Mouse (Mus musculus) MEL (cell line): ENCODE results near the gene Afap1l2. TPM values are rescaled to one million over a fixed set of nuclear protein-coding genes. Genes with fewer than 3 reads are reported as not detected.

Experiments used
- DNase-seq: peaks from one replicate; pipeline ENCODE4 v3.0.0; 2011; ENCODE audit warnings: low read depth, low spot score
- H3K27ac ChIP-seq: 2 replicates; pipeline ENCODE4 v1.5.1; 2012; ENCODE audit warnings: low read depth, mild to moderate bottlenecking, control low read depth, low read length, moderate library complexity; ENCODE audit not compliant: control insufficient read depth
- H3K27me3 ChIP-seq, 2 experiments: fragments of 150-350 bp in 1 of 2; sonication (generic) in 1 of 2; 2 replicates each; pipeline ENCODE4 v1.6.1; 2012; ENCODE audit warnings: low read length in 2 of 2, mild to moderate bottlenecking in 2 of 2, improper control_type of control experiment in 1 of 2, moderate library complexity in 1 of 2; ENCODE audit not compliant: insufficient read depth in 2 of 2, control insufficient read depth in 1 of 2
- H3K36me3 ChIP-seq, 2 experiments: 2 replicates each; pipeline ENCODE4 v1.6.1; 2012 to 2014; ENCODE audit warnings: low read length in 2 of 2, improper control_type of control experiment in 1 of 2, inconsistent platforms in 1 of 2, mild to moderate bottlenecking in 1 of 2; ENCODE audit not compliant: insufficient read depth in 2 of 2, control insufficient read depth in 1 of 2
- H3K4me1 ChIP-seq, 2 experiments: fragments of 150-350 bp in 1 of 2; sonication (generic) in 1 of 2; 2 replicates each; pipeline ENCODE4 v1.6.1; 2012; ENCODE audit warnings: low read length in 2 of 2, improper control_type of control experiment in 1 of 2, mild to moderate bottlenecking in 1 of 2; ENCODE audit not compliant: insufficient read depth in 2 of 2, control insufficient read depth in 1 of 2
- H3K4me3 ChIP-seq, 2 experiments: fragments of 150-350 bp in 1 of 2; sonication (generic) in 1 of 2; 2 replicates each; pipeline ENCODE4 v1.5.1; 2012; ENCODE audit warnings: low read depth in 2 of 2, low read length in 2 of 2, mild to moderate bottlenecking in 2 of 2, moderate library complexity in 2 of 2, control low read depth in 1 of 2, improper control_type of control experiment in 1 of 2; ENCODE audit not compliant: control insufficient read depth in 1 of 2, insufficient read depth in 1 of 2
- H3K79me2 ChIP-seq: 2 replicates; pipeline ENCODE4 v1.6.1; 2012; ENCODE audit warnings: mild to moderate bottlenecking, low read length, moderate library complexity; ENCODE audit not compliant: control insufficient read depth, poor library complexity, insufficient read depth
- H3K9ac ChIP-seq: 2 replicates; pipeline ENCODE4 v1.6.1; 2012; ENCODE audit warnings: low read depth, mild to moderate bottlenecking, control low read depth, low read length, moderate library complexity; ENCODE audit not compliant: control insufficient read depth, poor library complexity, severe bottlenecking
- H3K9me3 ChIP-seq: fragments of 150-350 bp; sonication (generic); replicated peaks from 2 replicates; pipeline ENCODE4 v1.6.1; 2012; ENCODE audit warnings: mild to moderate bottlenecking, low read length, improper control_type of control experiment, moderate library complexity; ENCODE audit not compliant: insufficient read depth
- CHD1 ChIP-seq: IDR thresholded peaks from 2 replicates; pipeline ENCODE4 v1.6.1; 2012; ENCODE audit warnings: low read depth, mild to moderate bottlenecking, inconsistent platforms, low read length, improper control_type of control experiment
- CHD2 ChIP-seq: IDR thresholded peaks from 2 replicates; pipeline ENCODE4 v1.6.1; 2011; ENCODE audit warnings: low read length, improper control_type of control experiment
- ELF1 ChIP-seq: IDR thresholded peaks from 2 replicates; pipeline ENCODE4 v1.6.1; 2014; ENCODE audit warnings: low read depth, mild to moderate bottlenecking, inconsistent platforms, low read length, improper control_type of control experiment, moderate library complexity
- GABPA ChIP-seq: IDR thresholded peaks from 2 replicates; pipeline ENCODE4 v1.6.1; 2012; ENCODE audit warnings: low read depth, mild to moderate bottlenecking, inconsistent platforms, low read length, improper control_type of control experiment, moderate library complexity
- GATA1 ChIP-seq: IDR thresholded peaks from 2 replicates; pipeline ENCODE4 v1.6.1; 2011; ENCODE audit warnings: low read depth, low read length, improper control_type of control experiment
- HCFC1 ChIP-seq: IDR thresholded peaks from 2 replicates; pipeline ENCODE4 v1.6.1; 2012; ENCODE audit warnings: low read depth, mild to moderate bottlenecking, inconsistent platforms, low read length, improper control_type of control experiment, moderate library complexity
- JUND ChIP-seq: IDR thresholded peaks from 2 replicates; pipeline ENCODE4 v1.6.1; 2011; ENCODE audit warnings: low read depth, mild to moderate bottlenecking, improper control_type of control experiment, low read length
- MAFK ChIP-seq: IDR thresholded peaks from 2 replicates; pipeline ENCODE4 v1.6.1; 2011; ENCODE audit warnings: low read depth, mild to moderate bottlenecking, low read length, improper control_type of control experiment, borderline replicate concordance
- MAZ ChIP-seq: IDR thresholded peaks from 2 replicates; pipeline ENCODE4 v1.6.1; 2012; ENCODE audit warnings: low read depth, mild to moderate bottlenecking, inconsistent platforms, low read length, improper control_type of control experiment
- POLR2A ChIP-seq, 2 experiments: IDR thresholded peaks; 2 replicates each; pipeline ENCODE4 v1.6.1; 2011 to 2012; ENCODE audit warnings: low read length in 2 of 2, mild to moderate bottlenecking in 2 of 2, control low read depth in 1 of 2, improper control_type of control experiment in 1 of 2, low read depth in 1 of 2, moderate library complexity in 1 of 2; ENCODE audit not compliant: control insufficient read depth in 1 of 2, insufficient read depth in 1 of 2, poor library complexity in 1 of 2
- POLR2AphosphoS2 ChIP-seq: IDR thresholded peaks from 2 replicates; pipeline ENCODE4 v1.6.1; 2011; ENCODE audit warnings: low read length, improper control_type of control experiment
- RAD21 ChIP-seq: IDR thresholded peaks from 2 replicates; pipeline ENCODE4 v1.6.1; 2011; ENCODE audit warnings: mild to moderate bottlenecking, low read depth, low read length, improper control_type of control experiment
- RCOR1 ChIP-seq: IDR thresholded peaks from 2 replicates; pipeline ENCODE4 v1.6.1; 2012; ENCODE audit warnings: low read depth, mild to moderate bottlenecking, inconsistent platforms, low read length, improper control_type of control experiment
- TAL1 ChIP-seq: IDR thresholded peaks from 2 replicates; pipeline ENCODE4 v1.6.1; 2012; ENCODE audit warnings: mild to moderate bottlenecking, inconsistent platforms, low read length, moderate library complexity, mixed read lengths
- TBP ChIP-seq: IDR thresholded peaks from 2 replicates; pipeline ENCODE4 v1.8.0; 2011; ENCODE audit warnings: low read depth, low read length, improper control_type of control experiment
- UBTF ChIP-seq: IDR thresholded peaks from 2 replicates; pipeline ENCODE4 v1.6.1; 2012; ENCODE audit warnings: low read depth, mild to moderate bottlenecking, inconsistent platforms, low read length, improper control_type of control experiment, moderate library complexity, borderline replicate concordance; ENCODE audit not compliant: insufficient read depth
- USF1 ChIP-seq: IDR thresholded peaks from 2 replicates; pipeline ENCODE4 v1.6.1; 2014; ENCODE audit warnings: low read depth, mild to moderate bottlenecking, inconsistent platforms, low read length, improper control_type of control experiment, moderate library complexity
- ZC3H11A ChIP-seq: IDR thresholded peaks from 2 replicates; pipeline ENCODE4 v1.6.1; 2012; ENCODE audit warnings: low read depth, mild to moderate bottlenecking, inconsistent platforms, low read length, improper control_type of control experiment
- ZKSCAN1 ChIP-seq: IDR thresholded peaks from 2 replicates; pipeline ENCODE4 v1.6.1; 2012; ENCODE audit warnings: low read depth, mild to moderate bottlenecking, inconsistent platforms, low read length, improper control_type of control experiment, moderate library complexity
- ZMIZ1 ChIP-seq: IDR thresholded peaks from 2 replicates; pipeline ENCODE4 v1.6.1; 2012; ENCODE audit warnings: low read depth, mild to moderate bottlenecking, inconsistent platforms, low read length, improper control_type of control experiment, moderate library complexity
- ZNF384 ChIP-seq: IDR thresholded peaks from 2 replicates; pipeline ENCODE4 v1.6.1; 2012; ENCODE audit warnings: low read depth, mild to moderate bottlenecking, inconsistent platforms, low read length, improper control_type of control experiment
- polyA plus RNA-seq, 2 experiments: library from polyadenylated mRNA; stranded (reverse) in 1 of 2; unstranded in 1 of 2; fragments of >175 nt in 1 of 2; fragments of >200 nt in 1 of 2; gene quantifications; 2 replicates each; pipeline versions ENCODE4 v1.2.1 to v1.2.4; 2012; ENCODE audit warnings: low replicate concordance in 2 of 2, low read depth in 1 of 2; ENCODE audit not compliant: insufficient read length in 2 of 2, insufficient read depth in 1 of 2, missing spikeins in 1 of 2
- total RNA-seq: library from RNA; depleted of rRNA; stranded (reverse); fragments of 300-350 nt; gene quantifications from 2 replicates; pipeline ENCODE4 v1.2.3, GENCODE M21; 2012

Afap1l2 gene
- total and polyA plus RNA-seq, 3 experiments = not detected

DNA sequence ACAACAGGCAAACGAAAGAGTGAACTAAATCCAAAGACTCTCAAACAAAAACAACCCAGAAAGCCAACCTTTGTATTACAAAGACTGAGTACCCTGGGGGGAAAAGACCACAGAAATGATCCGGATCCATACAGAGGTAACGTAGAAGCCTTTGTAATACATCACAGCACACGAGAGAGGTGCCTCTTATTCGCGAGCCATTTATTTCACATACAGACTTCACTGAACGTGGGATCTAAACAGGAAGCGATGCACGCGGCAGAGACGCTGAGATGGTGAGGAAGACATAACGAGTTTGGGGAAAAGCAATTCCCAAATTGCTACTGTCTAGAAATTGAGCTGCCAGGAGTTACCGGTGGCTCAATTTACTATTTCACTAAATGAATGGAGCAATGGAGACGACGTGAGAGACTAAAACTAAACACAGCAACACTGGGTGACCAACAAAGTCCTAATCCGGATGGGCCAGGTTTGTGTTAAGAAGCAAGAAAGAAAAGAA is 41.6 kb upstream of the Afap1l2 start:
- DNase-seq = no peak
- no peak overlapping the region for H3K9ac ChIP-seq
- no peaks in the 10 kb centered on the region for H3K36me3 ChIP-seq
- no peaks in the 10 kb centered on the region for H3K79me2 ChIP-seq
- no peaks in the 10 kb centered on the region for H3K9me3 ChIP-seq
- H3K27ac ChIP-seq = no peak overlapping the region
- no peak for TF ChIP-seq RAD21
- no peak for TF ChIP-seq ZC3H11A
- TF ChIP-seq TAL1 = no peak
- no peak for TF ChIP-seq RCOR1
- TF ChIP-seq GABPA = no peak
- no peak for TF ChIP-seq UBTF
- TF ChIP-seq USF1 = no peak
- TF ChIP-seq ZKSCAN1 = no peak
- no peak for TF ChIP-seq GATA1
- TF ChIP-seq HCFC1 = no peak
- H3K27me3 ChIP-seq = no peaks in the 10 kb centered on the region
- no peaks in the 10 kb centered on the region for H3K4me1 ChIP-seq
- no peak overlapping the region for H3K4me3 ChIP-seq

GRCm38 (mm10) chr19:57047671-57048320 is 39.8 kb upstream of the Afap1l2 start:
- Histone ChIP-seq H3K4me1 (no peaks in the 10 kb centered on the region), H3K9ac (no peak overlapping the region), H3K9me3 (no peaks in the 10 kb centered on the region), H3K4me3 (no peak overlapping the region), H3K27ac (no peak overlapping the region), H3K36me3 (no peaks in the 10 kb centered on the region)
- DNase-seq = no peak
- TF ChIP-seq ELF1 (no peak), TBP (no peak), MAFK (no peak), CHD1 (no peak), CHD2 (no peak), UBTF (no peak), POLR2A (IDR thresholded peaks at IDR 0.05; ENCODE audit: control insufficient read depth in 1 of 2, insufficient read depth in 1 of 2, low read depth in 1 of 2, low read length in 2 of 2, poor library complexity in 1 of 2) (no peak), JUND (no peak), ZNF384 (no peak), POLR2AphosphoS2 (no peak), USF1 (no peak), MAZ (no peak), ZMIZ1 (no peak), GATA1 (no peak)
- TF ChIP-seq, all 39 proteins: peak for 0
- Histone ChIP-seq H3K79me2 (no peaks in the 10 kb centered on the region), H3K27me3 (no peaks in the 10 kb centered on the region; a peak in 1 of 4 replicates)
